Mouse (Mus musculus) cerebellum, adult 11 months (tissue): Measurements from ENCODE around the gene 4931406C07Rik.

ENCODE experiments used
- DNase-seq: peaks from one replicate; pipeline ENCODE4 v3.0.0; 2022

The 4931406C07Rik gene

DNA sequence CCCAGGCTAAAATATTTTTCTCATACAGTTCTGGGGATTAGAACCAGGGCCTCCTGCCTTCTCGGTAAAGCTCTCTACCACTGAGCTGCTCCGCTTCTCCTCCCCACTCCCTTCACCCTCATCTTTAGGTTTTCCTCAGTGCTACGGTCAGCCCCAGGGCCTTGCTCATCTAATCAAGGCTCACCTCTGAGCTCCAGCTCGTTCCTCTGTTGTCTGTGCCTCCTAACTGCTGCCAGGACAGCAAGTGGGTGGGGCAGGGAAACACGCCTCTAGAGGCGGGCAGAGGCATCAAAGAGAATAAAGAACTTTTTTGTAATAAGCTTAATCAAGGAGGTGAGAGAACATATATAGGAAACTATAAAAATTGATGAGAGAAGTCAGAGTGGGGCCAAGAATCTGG is 18.4 kb downstream of the 4931406C07Rik start:
- no peak for DNase-seq

DNA sequence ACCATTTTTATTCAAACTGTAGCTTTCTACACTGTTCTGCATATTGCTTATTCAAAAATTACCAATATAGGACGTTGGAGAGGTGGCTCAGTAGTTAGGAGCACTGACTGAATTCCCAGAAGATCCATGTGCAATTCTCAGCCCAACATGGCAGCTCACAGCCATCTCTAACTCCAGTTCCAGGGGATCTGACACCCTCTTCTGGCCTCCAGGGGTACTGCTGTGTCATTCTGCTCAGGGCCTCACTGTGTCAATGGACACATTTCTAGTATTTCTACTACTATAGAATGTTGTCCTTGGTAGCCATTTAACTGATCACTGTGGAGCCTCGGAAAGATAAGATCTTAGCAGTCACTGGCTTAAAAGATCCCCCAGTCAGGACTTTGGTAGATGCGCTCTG is 20.8 kb downstream of the 4931406C07Rik start:
- no peak for DNase-seq

DNA sequence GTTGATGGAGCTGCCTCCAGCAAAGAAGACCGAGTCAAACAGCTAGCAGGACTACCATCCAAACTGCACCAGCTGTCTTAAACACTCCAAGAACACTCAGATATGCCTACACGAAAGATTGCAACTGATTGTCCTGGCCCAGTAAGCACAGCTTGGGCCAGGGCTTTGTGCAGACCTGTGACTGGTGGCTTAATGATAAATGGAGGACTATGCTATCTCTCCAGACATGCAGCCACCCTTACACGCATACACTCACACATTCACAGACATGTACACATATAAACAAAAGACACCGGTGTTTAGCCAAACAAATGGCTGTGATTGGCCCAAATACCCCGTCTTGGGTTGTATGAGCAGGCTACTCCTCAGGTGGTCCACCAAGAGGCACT is 25.8 kb downstream of the 4931406C07Rik start:
- DNase-seq: no peak

DNA sequence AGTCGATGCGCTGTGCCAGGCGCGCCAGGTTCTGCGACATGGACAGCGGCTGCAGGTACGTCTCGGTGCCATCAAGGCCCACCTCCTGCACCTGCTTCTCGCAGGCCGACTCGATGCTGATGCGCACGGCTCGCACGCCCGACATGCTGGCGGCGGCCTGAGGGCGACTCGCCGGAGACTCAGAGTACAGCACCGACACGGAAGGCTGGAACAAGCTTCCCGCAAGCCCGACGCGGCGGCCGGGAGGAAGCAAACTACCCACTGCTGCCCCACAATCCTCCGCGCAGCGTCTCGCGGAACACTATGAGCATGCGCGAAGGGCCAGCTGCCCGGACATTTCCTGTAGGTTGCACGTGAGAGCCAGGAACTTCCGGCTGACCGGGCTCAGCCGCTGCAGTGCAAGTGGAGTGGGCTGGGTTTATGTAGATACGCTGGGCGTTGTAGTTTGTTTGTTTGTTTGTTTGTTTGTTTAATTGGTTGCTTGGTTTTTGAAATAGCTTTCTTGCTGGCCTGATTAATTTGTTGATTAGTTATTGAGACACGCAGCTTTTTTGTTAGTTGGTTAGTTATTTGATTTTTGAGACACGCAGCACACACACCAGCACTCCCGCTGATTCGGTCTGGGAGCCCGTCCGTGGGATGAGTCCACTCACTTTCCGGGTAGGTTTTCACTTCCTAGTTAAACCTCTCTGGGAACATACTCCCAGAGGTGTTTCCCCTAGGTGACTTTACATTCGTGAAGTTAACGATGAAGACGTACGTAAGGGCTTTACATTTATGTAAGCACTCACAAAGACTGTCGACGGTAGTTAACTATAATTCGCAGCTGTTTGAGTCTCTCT is 26.4 kb downstream of the 4931406C07Rik start, which contains the start of gene Med17:
Gene Med17, minus strand, starts transcription at position 283 of the 842 bp plus-strand sequence.
- DNase-seq: peak; percentile 88

DNA sequence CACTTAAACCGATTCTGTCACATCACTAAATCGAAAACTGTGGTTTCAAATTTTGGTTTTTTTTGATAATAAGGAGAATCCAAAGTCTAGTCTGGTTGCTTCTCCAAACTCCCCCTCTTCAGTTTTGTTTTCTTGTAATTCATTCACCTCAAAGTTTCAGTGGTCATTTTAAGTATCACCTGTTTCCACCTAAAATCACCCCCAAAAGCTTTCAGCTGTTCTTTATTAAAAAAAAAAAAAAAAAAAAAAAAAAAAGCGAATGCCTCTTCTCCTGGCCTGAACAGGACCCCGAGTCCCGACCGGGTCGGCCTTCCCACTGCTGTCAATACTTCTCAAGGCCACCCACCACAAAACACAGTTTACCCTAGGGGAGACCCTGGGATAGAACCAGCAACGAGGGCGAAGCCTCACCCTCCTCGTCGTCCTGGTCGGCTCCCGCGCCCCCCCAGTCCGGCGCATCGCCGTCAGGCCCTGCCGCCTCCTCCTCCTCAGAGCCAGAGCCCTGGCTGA is 27.1 kb downstream of the 4931406C07Rik start:
- DNase-seq: no peak

DNA sequence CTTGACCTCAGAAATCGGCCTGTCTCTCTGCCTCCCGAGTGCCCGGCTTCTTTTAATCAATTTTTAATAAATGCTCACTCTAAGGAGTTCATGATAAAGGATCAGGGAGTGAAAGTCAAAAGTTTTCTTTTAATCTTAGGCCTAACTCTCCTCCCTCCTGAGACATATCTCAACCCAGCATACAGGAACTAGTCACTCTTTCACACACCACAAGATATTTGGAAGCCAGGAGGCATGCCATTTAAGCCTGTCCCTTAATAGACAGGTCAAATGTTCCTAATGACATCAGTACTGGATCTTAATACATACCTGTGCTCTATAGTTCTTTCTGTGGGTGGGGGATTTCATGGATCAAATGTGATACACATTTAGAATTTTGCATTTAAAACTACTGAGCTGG is 27.9 kb downstream of the 4931406C07Rik start:
- DNase-seq: no peak

DNA sequence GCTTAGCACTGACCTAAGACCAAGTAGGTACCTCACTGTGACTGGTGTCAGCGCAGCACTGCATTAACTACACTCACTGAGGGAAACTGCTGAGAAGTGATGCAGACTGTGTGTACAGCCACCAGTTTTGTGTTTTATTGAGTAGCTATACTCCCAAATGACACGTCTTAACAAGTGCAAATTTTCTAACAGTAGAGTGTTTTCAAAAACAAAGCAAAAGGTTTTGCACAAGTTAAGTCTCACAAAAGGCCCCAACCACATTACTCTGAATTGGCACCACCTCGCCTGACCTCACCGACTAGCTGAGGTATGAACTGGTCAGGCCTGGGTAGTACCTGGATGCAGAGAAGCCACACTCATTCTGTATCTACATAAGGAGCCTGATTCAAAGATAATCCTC is 29.4 kb downstream of the 4931406C07Rik start:
- no peak for DNase-seq

DNA sequence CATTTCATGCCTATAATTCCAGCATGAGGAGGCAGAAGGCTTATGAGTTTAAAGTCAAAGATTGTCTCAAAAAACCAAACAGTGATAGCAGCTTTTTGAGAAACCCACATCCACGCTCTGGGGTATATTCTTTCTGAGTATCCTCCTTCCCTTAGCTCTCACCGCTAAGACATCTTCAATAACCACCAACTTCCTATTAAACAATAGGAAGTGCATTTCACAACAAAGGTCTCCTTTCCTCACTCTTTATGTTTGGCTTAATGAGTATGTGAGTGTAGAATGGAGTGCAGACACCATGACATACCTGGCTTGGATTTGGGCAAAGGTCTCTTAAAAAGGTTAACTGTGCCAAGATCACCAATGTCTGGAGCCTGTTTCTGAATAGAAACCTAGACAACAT is 32.3 kb downstream of the 4931406C07Rik start:
- no peak for DNase-seq

DNA sequence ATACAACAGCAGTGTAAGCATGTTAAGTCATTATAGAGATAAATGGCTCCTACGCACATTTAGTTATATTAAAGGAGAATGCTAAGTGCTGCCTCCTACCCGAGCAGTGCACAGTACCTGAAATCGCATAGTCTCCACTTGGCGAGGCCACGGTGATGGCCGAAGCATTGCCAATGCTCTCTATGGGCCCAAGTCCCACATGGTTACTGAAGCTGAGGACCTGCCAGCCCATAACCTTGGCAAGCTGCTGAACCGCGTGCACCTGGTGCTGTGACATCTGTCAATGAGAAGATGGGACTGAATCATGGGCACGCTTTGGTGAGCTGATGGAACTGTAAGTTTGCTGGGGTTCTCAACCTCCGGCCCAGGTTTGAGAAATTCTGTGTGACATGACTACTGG is 42.8 kb downstream of the 4931406C07Rik start:
- DNase-seq: peak; percentile 31

DNA sequence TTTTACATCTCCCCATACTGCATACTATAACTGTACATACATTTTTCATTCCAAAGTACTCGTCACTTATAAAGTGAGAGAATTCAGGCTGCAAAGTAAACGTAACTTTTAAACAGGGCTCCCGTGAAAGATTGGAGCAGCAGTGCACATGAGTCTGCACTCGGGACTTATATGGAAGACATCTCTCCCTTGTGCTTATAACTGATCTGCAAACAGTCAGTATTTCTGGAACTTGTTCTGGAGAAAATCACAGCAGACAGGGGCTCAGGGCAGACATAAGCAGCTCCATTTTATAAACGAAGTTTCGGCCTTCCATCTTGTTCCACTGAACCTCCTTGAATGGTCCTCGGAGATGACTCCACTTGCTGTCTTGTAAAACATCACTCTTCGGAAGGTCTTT is 44.3 kb downstream of the 4931406C07Rik start:
- no peak for DNase-seq

DNA sequence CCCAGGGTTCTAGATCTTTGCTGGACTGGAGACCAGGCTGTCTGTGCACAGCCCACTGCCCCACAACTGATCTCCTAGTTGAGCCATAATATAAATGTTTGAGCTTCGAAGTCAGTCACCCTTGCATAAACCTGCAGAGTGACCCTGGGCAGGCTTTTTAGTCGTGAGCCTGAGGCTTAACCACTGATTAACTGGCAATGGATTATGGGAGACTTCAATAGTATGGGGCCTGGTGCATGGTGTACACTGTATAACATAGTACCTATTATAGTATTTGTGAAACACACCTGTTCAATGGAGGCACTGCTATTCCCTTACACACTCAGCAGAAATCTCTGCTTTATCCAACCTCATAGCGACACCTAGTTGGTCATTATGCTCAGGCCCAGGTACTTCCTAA is 50.0 kb downstream of the 4931406C07Rik start:
- DNase-seq: no peak

DNA sequence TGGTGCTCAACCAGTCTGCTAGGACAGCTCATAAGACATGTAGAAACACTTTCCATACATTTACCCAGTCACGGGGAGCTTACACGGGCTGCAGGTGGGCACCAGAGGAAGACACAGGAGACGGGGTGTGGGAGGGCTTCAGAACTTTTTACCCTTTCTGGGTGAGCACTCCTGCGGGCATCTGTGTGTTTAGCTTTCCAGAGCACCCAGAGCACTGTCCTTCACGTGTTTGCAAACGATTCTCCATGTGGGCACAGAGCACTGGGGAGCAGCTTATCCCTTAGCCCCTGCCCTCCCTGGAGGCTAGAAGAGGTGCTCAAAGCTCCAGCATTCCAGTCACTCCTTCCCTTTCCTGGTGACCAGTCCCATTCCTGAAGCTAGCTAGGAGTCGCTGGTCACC is 51.7 kb downstream of the 4931406C07Rik start:
- no peak for DNase-seq

DNA sequence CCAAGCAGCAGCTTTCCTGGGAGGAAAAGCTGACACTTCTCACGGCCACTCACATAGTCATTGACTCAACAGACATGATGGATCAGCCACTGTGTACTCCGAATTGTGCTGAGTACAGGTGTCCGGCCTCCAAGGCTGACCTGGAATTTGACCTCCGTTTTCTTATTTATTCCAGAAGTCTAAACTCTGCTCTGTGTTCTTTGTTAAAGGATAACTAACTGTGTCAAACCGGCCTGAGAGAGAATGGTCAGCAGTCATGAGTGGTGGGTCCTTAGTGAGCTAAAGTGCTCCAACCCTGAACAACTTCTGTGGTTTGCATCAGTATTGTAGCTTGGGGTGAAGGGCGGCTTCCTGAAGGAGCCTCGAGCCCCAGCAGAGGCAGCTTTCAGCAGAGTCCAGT is 54.1 kb downstream of the 4931406C07Rik start:
- DNase-seq: no peak

DNA sequence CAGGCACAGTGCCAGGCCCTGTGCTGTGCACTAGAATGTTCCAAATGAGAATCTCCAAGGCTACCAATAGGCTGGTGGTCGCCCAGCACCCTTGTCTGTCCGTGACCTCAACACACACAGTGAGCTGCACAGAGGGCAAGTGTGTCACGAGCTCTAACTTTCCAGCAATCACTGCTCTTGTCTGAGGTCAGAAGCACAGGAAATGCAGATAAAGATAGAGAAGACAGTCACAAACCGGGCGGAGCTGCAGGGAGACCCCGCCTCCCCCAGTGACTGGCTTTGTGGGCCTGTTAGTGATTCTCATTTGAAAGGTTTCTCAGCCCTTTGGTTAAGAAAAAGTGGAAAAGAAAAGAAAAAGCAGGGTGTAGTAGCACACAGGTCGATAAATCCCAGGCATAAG is 55.9 kb downstream of the 4931406C07Rik start:
- no peak for DNase-seq

DNA sequence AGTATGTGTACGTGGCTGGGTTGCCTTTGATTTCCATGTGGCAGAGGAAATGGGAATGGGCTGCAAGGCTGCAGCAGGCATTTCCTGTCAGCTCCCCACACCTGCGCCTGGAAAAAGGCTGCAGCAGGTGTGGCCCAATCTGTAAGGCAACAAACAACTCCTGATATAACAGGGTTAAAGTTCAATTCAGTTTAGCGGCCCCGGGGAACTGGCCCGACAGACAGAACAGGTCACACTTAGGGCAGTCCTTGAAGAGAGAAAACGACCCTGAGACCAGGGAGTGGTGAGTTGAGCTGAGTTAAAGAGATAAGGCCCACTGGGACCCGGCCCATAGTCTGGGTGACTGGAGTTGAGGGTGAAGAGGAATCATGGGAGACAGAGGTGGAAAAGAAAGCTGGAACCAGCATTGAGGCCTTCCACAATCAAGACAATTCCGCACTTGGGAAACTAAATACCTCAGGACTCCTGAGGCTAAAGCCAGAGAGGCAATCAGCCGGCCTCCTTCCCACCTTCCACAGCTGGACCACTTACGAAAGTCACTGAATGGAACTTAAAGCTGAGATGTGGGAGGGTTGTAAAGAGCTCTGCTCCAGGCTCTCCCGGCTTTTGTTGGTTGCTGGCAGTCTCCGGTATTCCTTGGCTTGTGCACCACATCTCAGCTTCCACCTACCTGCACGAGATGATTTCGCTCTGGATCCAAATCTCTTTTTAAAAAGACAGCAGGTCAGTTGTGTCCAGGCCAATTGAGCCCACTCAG is 60.8 kb downstream of the 4931406C07Rik start:
- no peak for DNase-seq

DNA sequence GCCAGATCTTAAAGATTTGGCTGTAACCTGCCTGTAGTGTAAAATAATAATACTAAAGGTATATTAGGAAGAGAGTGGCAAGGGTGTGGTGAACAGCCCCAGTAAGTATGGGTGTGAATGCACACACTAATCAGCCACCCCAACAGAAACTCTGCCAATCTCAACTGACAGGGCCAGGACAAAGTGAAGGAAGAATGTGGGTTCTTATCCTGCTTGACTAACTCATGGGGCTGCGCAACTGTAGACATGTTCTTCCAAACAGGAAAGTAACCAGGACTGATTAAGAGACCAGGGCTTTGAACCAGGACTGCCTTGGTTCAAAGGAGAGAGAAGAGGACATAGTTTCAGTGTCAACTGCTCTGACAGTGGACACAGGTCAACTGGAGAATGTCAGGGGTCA is 64.1 kb downstream of the 4931406C07Rik start:
- no peak for DNase-seq

DNA sequence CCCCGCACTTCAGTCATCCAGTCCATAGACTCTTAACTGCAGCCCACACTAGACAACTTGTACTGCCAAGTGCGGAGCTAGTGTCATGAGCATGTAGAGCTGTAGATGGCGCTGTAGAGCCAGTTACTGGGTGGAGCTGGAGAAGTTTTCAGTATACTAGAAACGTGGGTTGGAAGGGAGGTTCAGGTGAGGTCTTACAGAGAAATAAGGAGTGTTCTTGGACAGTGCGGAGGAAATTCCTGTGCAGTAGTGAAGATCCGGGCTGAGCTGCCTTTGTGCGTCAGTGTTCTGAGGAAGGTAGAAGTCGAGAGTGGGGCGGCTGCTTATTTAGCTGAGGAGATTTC is 64.7 kb downstream of the 4931406C07Rik start:
- DNase-seq: no peak

DNA sequence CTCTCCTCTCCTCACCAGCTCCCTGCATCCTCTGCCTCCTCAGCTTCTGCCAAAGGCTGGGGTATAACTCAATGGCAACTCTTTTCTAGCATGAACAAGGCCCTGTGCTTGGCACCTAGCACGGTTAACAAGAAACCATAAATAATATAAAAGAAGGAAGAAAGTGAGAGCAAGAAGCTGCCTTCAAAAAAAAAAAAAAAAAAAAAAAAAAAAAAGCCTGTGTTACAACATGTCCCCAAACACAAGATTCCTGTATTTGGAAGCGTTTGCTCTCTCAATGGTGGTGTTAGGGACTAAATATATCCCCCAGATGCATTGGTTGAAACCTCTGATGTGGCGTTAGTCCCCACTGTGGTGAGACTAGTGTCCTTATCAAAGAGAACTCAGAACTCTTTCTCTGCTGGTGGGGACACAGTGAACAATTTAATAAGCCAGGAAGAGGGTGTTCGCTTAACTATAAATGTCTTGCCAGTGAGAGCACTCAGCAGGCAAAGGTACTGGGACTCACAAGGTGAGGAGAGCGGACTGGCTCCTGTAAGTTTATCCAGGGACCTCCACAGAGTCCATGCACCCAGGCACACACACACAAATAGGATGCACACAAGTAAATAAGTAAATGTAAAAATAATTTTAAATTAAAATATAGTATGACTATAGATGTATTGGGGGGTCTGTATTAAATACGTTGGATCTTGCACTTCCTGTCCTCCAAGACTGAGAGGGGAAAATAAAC is 65.2 kb downstream of the 4931406C07Rik start:
- no peak for DNase-seq

DNA sequence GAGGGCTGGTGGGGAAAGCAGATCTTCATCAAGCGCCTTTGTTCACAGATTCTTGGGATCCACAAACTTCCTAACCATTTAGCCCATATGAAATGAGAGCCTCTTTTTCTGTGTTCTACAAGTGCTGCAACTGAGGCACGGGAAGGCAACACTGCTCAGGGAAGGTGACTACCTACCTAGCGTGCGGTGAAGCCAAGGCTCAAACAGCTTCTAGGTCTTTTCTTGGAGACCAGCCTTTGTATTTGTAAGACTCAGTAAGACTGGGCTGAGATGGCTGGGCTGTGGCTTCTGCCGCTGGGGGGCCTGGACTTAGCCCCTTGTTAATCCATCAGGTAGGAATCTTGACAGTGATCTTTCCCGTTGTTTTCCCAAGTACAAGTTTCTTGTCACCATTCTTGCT is 66.2 kb downstream of the 4931406C07Rik start:
- no peak for DNase-seq

DNA sequence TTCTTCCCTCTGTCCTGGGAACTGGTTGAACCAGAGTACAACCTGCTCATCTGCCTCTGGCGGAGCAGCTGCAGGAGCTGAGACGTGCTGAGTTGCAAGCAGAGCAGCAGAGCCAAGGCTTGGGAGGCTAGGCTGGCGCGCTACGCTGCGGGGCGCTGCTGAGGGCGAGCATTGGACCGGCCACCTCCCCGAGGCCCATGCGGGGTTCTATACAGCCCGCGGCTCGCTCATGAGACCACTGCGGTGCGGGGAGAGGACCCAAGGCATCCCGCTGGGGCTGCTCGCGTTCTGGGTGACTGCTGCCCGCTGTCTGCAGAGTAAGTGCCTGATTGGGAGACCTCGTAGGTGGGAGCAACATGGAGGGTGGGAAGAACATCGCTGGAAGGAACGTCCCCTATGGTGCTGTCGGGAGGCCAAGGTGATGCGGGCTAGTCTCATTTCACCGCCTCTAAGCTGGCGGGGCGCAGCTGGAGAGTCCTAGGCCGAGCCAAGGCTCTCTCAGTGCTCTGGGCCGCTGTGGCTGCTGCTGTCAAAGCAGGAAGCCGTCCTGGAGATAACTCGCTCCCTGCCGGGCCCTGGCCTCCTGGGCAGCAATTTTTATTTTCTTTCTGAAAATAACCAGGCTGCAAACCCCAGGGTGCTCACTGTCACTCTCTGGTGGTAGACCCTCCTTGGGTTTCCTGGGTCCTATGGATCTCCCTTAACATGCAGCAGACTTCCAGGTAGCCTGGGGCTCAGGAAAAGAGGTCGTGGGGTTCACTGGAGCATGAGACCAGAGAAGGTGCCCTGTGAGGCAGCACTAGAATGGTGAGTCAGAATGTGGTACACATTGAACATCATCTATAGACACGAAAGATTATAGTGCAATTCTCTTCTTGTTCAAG is 67.0 kb downstream of the 4931406C07Rik start, which contains the start of gene Vstm5:
Gene Vstm5, plus strand, starts transcription at position 4 of the 884 bp plus-strand sequence.
- DNase-seq: no peak

DNA sequence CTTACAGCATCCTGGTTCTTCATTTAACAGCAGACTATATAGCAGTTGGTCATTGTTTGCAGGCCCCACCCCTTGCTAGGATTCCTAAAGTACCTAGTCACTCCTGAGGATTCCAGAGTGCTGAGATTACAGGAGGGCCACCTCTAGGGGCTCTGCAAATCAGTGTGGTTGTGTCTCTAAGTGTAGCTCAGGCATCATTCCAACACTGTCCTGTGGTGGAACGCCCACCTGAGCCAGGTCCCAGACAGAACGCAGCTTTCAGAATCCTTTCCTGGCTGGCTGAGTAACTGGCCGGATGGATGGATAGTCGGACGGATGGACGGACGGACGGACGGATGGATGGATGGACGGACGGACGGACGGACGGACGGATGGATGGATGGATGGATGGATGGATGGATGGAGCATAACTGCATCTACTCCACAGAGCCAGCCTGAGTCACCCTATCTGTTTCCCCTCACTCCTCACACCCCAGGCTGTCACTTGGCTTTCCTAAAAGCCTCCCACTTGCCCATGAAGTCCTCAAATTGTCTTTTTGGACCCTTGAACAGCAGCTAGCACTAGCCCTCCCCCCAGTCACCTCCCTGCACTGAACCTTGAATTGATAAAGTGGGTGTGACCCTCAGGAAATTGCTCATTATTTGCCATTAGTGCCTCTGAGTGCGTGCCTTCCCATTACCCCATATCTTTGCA is 67.8 kb downstream of the 4931406C07Rik start:
- no peak for DNase-seq
